In the genomic region with DNA sequence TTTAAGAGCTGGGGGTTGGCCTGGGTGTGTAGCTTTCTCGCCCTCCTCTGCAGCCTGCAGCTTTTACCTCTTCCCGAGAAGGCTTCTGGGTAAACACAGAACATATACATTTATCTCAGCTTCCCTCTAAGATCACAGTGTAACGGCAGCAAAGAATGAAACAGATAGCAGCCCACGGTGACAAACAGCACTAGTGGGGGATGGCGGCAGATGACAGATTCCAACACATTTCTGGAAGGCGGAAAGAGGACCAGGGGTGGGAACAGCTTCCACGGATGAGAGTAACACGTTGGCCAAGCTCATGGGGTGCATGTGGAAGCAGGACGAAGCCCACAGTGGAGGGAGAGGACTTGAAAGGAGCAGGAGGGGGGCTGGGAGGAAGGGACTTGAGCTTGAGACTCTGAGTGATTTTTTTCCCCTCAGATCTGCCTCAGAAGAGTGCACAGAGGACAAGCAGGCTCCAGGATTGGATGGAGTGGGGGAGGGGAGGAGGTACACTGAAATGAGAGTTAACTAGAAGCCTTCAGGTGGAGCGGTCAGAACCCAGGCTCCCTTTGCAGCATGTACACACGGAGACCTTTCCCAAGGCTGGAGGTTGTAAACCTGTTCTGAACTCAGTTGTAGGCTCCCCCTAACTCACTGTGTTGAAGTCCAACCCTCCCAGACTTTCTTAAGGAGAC, we compare ENCODE assay signal across 15 mouse cellular contexts.
A peak's percentile ranks its signal among the peaks of the same experiment; 100 is the strongest.
DNase-seq lines count a peak whose midpoint lies in the region; ATAC-seq lines count a peak whose summit lies in the region.
"Had no signal": no experiment of that assay in that cellular context is flagged by ENCODE, and none has a peak within 500 bp of the region (broad histone marks: within the 10 kb centered on the region; RNA-seq: fewer than 3 reads in every experiment).

No protein-coding gene starts in this region.

- H3K9me3 ChIP-seq in heart, embryonic 13.5 days = no peaks in the 10 kb centered on the region
- H3K9me3 ChIP-seq in midbrain, embryonic 10.5 days (replicated peaks) = peaks cover 7% of the 10 kb centered on the region; the same call in 1 of the 2 replicates
- H3K9me3 ChIP-seq in midbrain, embryonic 15.5 days = no peaks in the 10 kb centered on the region
- H3K9me3 ChIP-seq in neural tube, embryonic 13.5 days = no peaks in the 10 kb centered on the region
- H3K9me3 ChIP-seq: limb, embryonic 15.5 days had no signal

- peak overlapping the region; percentile 6; the same call in 1 of the 2 replicates for H3K9ac ChIP-seq in heart, embryonic 13.5 days
- no peak overlapping the region for H3K9ac ChIP-seq in midbrain, embryonic 15.5 days
- peak overlapping the region; percentile 27; the same call in 1 of the 2 replicates for H3K9ac ChIP-seq in neural tube, embryonic 13.5 days
- H3K9ac ChIP-seq: limb, embryonic 15.5 days had no signal

- no peak for DNase-seq in heart, postnatal 25 days (ENCODE audit: low spot score)
- DNase-seq in midbrain, embryonic 10.5 days (ENCODE audit: low spot score) = no peak
- DNase-seq in ZHBTc4 (ENCODE audit: low read depth, low spot score) = peak; percentile 57
- no peak for DNase-seq in urinary bladder, postnatal 4 days (ENCODE audit: low spot score in 2 of 2)
- DNase-seq: adrenal gland, postnatal 14 days; heart, adult 11 months; kidney, adult 9 months; lung, adult 2 months; right cerebral cortex, postnatal 14 days; thymus, adult 18-20 months had no signal

- H3K4me2 ChIP-seq in heart, embryonic 13.5 days = no peak overlapping the region
- H3K4me2 ChIP-seq in midbrain, embryonic 15.5 days = no peak overlapping the region
- H3K4me2 ChIP-seq in neural tube, embryonic 13.5 days = no peak overlapping the region
- H3K4me2 ChIP-seq: limb, embryonic 15.5 days had no signal

- peaks cover 4% of the 10 kb centered on the region for H3K27me3 ChIP-seq in heart, embryonic 13.5 days (replicated peaks)
- H3K27me3 ChIP-seq in midbrain, embryonic 10.5 days (ENCODE audit: low read depth, poor library complexity, severe bottlenecking) = peaks cover 7% of the 10 kb centered on the region
- no peaks in the 10 kb centered on the region for H3K27me3 ChIP-seq in midbrain, embryonic 15.5 days (replicated peaks)
- no peaks in the 10 kb centered on the region for H3K27me3 ChIP-seq in neural tube, embryonic 13.5 days

- no peak overlapping the region for H3K4me3 ChIP-seq in heart, embryonic 13.5 days
- H3K4me3 ChIP-seq in midbrain, embryonic 10.5 days = no peak overlapping the region
- no peak overlapping the region for H3K4me3 ChIP-seq in midbrain, embryonic 15.5 days
- no peak overlapping the region for H3K4me3 ChIP-seq in neural tube, embryonic 13.5 days
- H3K4me3 ChIP-seq: limb, embryonic 15.5 days had no signal

- 41% methylated on average over 11 of the region's 11 CpGs for whole genome bisulfite sequencing in heart, embryonic 13.5 days
- WGBS in midbrain, embryonic 10.5 days = 68% methylated on average over 11 of the region's 11 CpGs
- 55% methylated on average over 11 of the region's 11 CpGs for WGBS in midbrain, embryonic 15.5 days
- 56% methylated on average over 11 of the region's 11 CpGs for whole genome bisulfite sequencing in neural tube, embryonic 13.5 days

- intact Hi-C loops in heart, postnatal 25 days (cut with DNase I) = no loop called here

- peaks cover 27% of the 10 kb centered on the region for H3K4me1 ChIP-seq in heart, embryonic 13.5 days
- peaks cover 41% of the 10 kb centered on the region for H3K4me1 ChIP-seq in midbrain, embryonic 10.5 days
- peaks cover 30% of the 10 kb centered on the region for H3K4me1 ChIP-seq in midbrain, embryonic 15.5 days
- peaks cover 40% of the 10 kb centered on the region for H3K4me1 ChIP-seq in neural tube, embryonic 13.5 days (replicated peaks)

- no peak for ATAC-seq in heart, embryonic 13.5 days (ENCODE audit: extremely low read depth, insufficient number of reproducible peaks, low FRiP score, low TSS enrichment)
- no peak for ATAC-seq in midbrain, embryonic 15.5 days (replicated peaks)
- no peak for ATAC-seq in neural tube, embryonic 13.5 days (ENCODE audit: low read depth)
- ATAC-seq: CD4-positive, CD25-positive, alpha-beta regulatory T cell, adult 4 months had no signal

- H3K27ac ChIP-seq in heart, embryonic 13.5 days (replicated peaks) = peak overlapping the region; percentile 72
- H3K27ac ChIP-seq in midbrain, embryonic 10.5 days (replicated peaks) = peak overlapping the region; percentile 81
- H3K27ac ChIP-seq in midbrain, embryonic 15.5 days = no peak overlapping the region
- peak overlapping the region; percentile 73 for H3K27ac ChIP-seq in neural tube, embryonic 13.5 days (replicated peaks)
- H3K27ac ChIP-seq: limb, embryonic 15.5 days had no signal

- no peaks in the 10 kb centered on the region for H3K36me3 ChIP-seq in heart, embryonic 13.5 days
- no peaks in the 10 kb centered on the region for H3K36me3 ChIP-seq in midbrain, embryonic 10.5 days
- no peaks in the 10 kb centered on the region for H3K36me3 ChIP-seq in midbrain, embryonic 15.5 days (replicated peaks)
- no peaks in the 10 kb centered on the region for H3K36me3 ChIP-seq in neural tube, embryonic 13.5 days
- H3K36me3 ChIP-seq: limb, embryonic 15.5 days had no signal
